Mouse (Mus musculus): ENCODE measurements around the gene Pcnt.

DNA sequence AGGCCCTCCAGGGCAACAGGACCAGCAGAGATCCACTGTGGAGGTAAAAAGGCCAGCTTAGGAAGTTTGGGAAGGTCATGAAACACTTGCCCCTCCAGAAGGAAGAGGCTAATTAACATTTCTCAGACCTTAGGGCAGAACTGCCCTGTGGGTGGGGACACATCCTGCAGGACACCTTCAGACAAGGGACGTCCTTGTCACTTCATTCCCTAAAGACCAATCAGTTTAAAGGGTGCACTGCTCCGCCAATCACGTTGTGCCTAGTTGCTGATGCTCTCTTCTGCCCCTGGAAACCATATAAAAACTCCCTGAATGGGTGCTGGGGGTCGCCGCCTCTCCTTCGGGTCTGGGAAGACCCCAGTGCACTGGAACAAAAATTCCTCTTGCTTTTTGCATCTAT, 20.1 kb upstream of the Pcnt start:
- TF ChIP-seq EP300 (IDR thresholded peaks at IDR 0.05; ENCODE audit: low read depth): no peak
- no peak for TF ChIP-seq CTCF (IDR thresholded peaks at IDR 0.05; ENCODE audit: low read depth)
